Mouse (Mus musculus): ENCODE data around the gene Slc39a10. TPM values are rescaled to one million over a fixed set of nuclear protein-coding genes. Genes with fewer than 3 reads are reported as not detected.

Gene Slc39a10
- total and polyA plus RNA-seq, 2 experiments from 2014 or later: 47.0 to 60.3 TPM

DNA sequence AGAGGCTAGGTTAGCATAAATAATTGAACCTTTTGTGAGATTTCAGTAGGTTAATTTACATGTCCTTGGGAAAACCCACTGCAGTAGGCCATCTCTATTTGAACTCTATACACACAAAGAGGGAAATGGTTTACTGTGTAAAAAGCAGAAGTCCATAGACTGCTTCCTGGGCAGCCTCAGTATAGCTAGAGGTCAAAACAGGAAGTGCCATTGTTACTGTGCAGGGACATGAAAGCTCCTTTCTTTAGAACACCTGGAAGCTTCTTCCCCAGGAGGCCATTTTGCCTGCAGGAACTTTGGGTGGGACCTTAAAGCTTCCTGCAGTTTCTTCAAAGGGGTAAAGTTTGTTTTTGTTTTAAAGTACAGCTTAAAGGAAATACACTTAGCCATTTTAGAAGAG, 29.0 kb upstream of the Slc39a10 start:
- Histone ChIP-seq H3K27me3 (ENCODE audit: insufficient read depth, low read length) (no peaks in the 10 kb centered on the region), H3K4me2 (ENCODE audit: low read depth, low read length) (no peak overlapping the region), H3K4me1 (ENCODE audit: insufficient read depth, low read length) (no peaks in the 10 kb centered on the region), H3K27ac (no peak overlapping the region), H3K36me3 (ENCODE audit: insufficient read depth, low read length) (no peaks in the 10 kb centered on the region), H3K4me3 (ENCODE audit: low read length) (no peak overlapping the region), H3K9me3 (ENCODE audit: low read length) (no peaks in the 10 kb centered on the region), H3K9ac (replicated peaks; ENCODE audit: low read length) (no peak overlapping the region)
- no peak for TF ChIP-seq CTCF (IDR thresholded peaks at IDR 0.05; ENCODE audit: low read depth)
- DNase-seq (ENCODE audit: low spot score) (no peak), ATAC-seq (no peak)

DNA sequence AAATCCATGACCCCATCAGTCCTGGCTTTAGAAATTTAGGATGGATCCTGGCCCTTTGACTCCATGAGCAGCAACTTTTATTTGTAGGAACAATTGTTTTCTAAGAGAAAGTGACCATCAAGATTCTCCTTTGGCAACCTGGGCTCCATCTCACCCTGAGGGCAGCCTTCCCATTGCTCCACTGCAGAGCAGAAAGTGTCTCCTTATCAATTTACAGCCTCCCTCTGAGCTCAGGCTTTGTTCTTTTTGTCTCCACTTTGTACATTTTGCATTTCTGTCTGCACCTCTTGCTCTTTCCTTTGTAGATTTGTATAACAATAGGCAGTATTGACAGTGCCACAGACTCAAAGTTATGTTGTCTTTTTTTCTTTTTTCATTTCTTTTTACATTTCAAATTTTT, 23.6 kb upstream of the Slc39a10 start:
- H3K36me3 ChIP-seq (ENCODE audit: insufficient read depth, low read length): no peaks in the 10 kb centered on the region
- no peak overlapping the region for H3K4me3 ChIP-seq (ENCODE audit: low read length)
- no peak overlapping the region for H3K27ac ChIP-seq

DNA sequence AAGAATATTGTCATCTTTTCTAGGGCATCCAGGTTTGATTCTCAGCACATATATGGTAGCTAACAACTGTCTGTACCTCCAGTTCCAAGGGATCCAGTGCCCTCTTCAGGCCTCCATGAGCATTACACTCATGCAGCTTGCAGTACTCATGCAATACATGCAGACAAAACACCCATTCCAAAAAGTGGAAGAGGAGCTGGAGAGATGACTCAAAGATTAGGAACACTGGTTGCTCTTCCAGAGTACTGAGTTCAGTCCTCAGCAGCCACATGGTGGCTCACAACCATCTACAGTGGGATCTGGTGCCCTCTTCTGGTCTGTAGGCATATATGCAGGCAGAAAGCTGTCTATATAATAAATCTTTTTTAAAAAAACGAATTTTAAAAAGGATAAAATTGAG, 21.7 kb upstream of the Slc39a10 start:
- Histone ChIP-seq H3K27ac (no peak overlapping the region), H3K4me3 (ENCODE audit: low read length) (no peak overlapping the region), H3K36me3 (ENCODE audit: insufficient read depth, low read length) (no peaks in the 10 kb centered on the region), H3K4me1 (ENCODE audit: insufficient read depth, low read length) (no peaks in the 10 kb centered on the region), H3K9ac (replicated peaks; ENCODE audit: low read length) (no peak overlapping the region), H3K27me3 (ENCODE audit: insufficient read depth, low read length) (no peaks in the 10 kb centered on the region), H3K9me3 (ENCODE audit: low read length) (0 out of 2 replicates have a peak, but pooled peaks cover 3% of the 10 kb centered on the region), H3K4me2 (ENCODE audit: low read depth, low read length) (no peak overlapping the region)
- no peak; the same call in 1 of the 2 replicates for TF ChIP-seq CTCF (IDR thresholded peaks at IDR 0.05; ENCODE audit: low read depth)
- DNase-seq (ENCODE audit: low spot score) (no peak), ATAC-seq (no peak)
- WGBS: 40% methylated on average over 1 of the region's 1 CpGs

More for the DNA sequence above, 23.6 kb upstream of the Slc39a10 start:
- Histone ChIP-seq H3K9ac (replicated peaks; ENCODE audit: low read length) (no peak overlapping the region), H3K4me2 (ENCODE audit: low read depth, low read length) (no peak overlapping the region), H3K9me3 (ENCODE audit: low read length) (0 out of 2 replicates have a peak, but pooled peaks cover 3% of the 10 kb centered on the region), H3K4me1 (ENCODE audit: insufficient read depth, low read length) (no peaks in the 10 kb centered on the region), H3K27me3 (ENCODE audit: insufficient read depth, low read length) (no peaks in the 10 kb centered on the region)
- no peak for DNase-seq (ENCODE audit: low spot score)
- no peak for ATAC-seq
- no peak for TF ChIP-seq CTCF (IDR thresholded peaks at IDR 0.05; ENCODE audit: low read depth)

DNA sequence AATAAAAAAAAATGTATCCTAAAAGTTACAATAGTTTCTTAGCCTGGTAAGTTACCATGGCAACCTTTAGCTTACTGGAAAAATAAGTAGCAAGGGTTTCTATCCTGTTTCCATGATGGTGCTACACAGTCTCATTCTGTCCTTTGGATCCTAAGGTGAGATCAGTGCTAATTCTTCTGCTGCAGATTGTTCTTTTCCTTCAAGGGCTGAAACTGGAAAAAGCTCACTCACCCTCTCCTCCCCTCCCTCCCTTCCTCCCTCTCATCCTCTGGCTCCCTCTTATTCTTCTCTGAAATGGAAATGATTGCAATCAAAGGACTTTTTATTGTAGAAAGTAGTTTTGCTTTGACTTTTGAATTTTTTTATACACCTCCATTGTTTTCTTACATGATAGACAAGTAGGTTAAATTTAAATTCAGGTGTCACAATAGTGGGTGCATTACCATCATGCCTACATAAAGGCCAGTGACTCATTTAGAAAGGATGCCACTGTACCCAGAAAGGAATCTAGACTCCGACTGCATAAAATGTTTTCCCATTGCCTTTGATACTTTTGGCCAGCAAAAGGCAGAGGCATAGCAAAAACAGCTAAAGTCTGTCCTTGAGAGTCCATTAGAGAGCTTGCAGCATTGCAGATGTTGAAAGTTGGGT, 20.0 kb upstream of the Slc39a10 start:
- no peak for ATAC-seq
- DNase-seq (ENCODE audit: low spot score): peak; percentile 8
- H3K4me3 ChIP-seq (ENCODE audit: low read length): no peak overlapping the region

DNA sequence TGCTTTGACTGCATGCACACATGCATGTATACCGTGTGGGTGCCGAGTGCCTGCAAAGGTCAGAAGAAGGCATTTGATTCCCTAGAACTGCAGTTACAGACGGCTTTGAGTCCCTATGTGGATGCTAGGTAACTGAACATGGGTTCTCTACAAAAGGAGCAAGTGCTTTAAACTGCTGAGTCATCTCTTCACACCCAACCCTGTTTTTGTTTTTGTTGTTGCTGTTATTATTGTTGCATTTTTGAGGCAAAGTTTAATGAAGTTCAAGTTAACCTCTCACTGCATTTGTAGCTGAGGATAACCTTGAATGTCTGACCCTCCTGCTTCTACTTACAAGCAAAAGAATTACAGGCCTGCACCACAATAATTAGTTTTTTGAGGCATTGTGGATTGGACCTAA, 17.5 kb upstream of the Slc39a10 start:
- TF ChIP-seq CTCF (IDR thresholded peaks at IDR 0.05; ENCODE audit: low read depth): no peak
- WGBS: 93% methylated on average over 3 of the region's 3 CpGs
- Histone ChIP-seq H3K36me3 (ENCODE audit: insufficient read depth, low read length) (no peaks in the 10 kb centered on the region), H3K4me2 (ENCODE audit: low read depth, low read length) (no peak overlapping the region), H3K27me3 (ENCODE audit: insufficient read depth, low read length) (no peaks in the 10 kb centered on the region), H3K4me1 (ENCODE audit: insufficient read depth, low read length) (no peaks in the 10 kb centered on the region), H3K9ac (replicated peaks; ENCODE audit: low read length) (no peak overlapping the region), H3K9me3 (ENCODE audit: low read length) (0 out of 2 replicates have a peak, but pooled peaks cover 3% of the 10 kb centered on the region), H3K4me3 (ENCODE audit: low read length) (no peak overlapping the region), H3K27ac (no peak overlapping the region)
- DNase-seq (ENCODE audit: low spot score): no peak
- no peak for ATAC-seq

More for the DNA sequence above, 20.0 kb upstream of the Slc39a10 start:
- no peaks in the 10 kb centered on the region for H3K4me1 ChIP-seq (ENCODE audit: insufficient read depth, low read length)
- no peak overlapping the region for H3K9ac ChIP-seq (replicated peaks; ENCODE audit: low read length)
- no peak overlapping the region for H3K27ac ChIP-seq
- no peaks in the 10 kb centered on the region for H3K36me3 ChIP-seq (ENCODE audit: insufficient read depth, low read length)
- H3K9me3 ChIP-seq (ENCODE audit: low read length): 0 out of 2 replicates have a peak, but pooled peaks cover 3% of the 10 kb centered on the region
- no peaks in the 10 kb centered on the region for H3K27me3 ChIP-seq (ENCODE audit: insufficient read depth, low read length)
- 86% methylated on average over 1 of the region's 1 CpGs for WGBS
- no peak overlapping the region for H3K4me2 ChIP-seq (ENCODE audit: low read depth, low read length)
- TF ChIP-seq CTCF (IDR thresholded peaks at IDR 0.05; ENCODE audit: low read depth): no peak

DNA sequence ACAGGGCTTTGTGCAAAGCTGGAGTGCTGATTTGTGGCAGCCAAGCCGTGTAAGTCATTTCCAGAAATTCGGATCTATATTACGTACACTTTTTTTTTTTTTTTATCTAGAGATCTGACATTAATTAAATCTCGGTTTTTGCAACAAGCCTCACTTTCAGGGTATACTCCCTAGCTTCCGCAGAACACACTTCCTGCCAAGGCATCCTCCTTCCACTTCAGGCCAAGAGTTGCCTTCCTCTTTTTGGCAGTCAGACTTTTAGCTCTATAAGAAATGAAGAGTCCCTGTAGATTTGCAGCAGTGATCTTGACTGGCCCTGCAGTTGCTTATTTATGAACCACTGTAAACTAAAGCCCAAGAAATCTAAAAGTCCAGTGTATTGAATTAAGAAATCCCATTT, 13.1 kb upstream of the Slc39a10 start:
- no peak for TF ChIP-seq CTCF (IDR thresholded peaks at IDR 0.05; ENCODE audit: low read depth)
- no peak overlapping the region for H3K4me3 ChIP-seq (ENCODE audit: low read length)
- H3K9me3 ChIP-seq (ENCODE audit: low read length): no peaks in the 10 kb centered on the region
- H3K4me1 ChIP-seq (ENCODE audit: insufficient read depth, low read length): no peaks in the 10 kb centered on the region
- H3K27ac ChIP-seq: no peak overlapping the region
- 87% methylated on average over 5 of the region's 5 CpGs for WGBS
- DNase-seq (ENCODE audit: low spot score) (no peak), ATAC-seq (no peak)
- H3K36me3 ChIP-seq (ENCODE audit: insufficient read depth, low read length): no peaks in the 10 kb centered on the region
- no peak overlapping the region for H3K9ac ChIP-seq (replicated peaks; ENCODE audit: low read length)
- no peak overlapping the region for H3K4me2 ChIP-seq (ENCODE audit: low read depth, low read length)
- no peaks in the 10 kb centered on the region for H3K27me3 ChIP-seq (ENCODE audit: insufficient read depth, low read length)

DNA sequence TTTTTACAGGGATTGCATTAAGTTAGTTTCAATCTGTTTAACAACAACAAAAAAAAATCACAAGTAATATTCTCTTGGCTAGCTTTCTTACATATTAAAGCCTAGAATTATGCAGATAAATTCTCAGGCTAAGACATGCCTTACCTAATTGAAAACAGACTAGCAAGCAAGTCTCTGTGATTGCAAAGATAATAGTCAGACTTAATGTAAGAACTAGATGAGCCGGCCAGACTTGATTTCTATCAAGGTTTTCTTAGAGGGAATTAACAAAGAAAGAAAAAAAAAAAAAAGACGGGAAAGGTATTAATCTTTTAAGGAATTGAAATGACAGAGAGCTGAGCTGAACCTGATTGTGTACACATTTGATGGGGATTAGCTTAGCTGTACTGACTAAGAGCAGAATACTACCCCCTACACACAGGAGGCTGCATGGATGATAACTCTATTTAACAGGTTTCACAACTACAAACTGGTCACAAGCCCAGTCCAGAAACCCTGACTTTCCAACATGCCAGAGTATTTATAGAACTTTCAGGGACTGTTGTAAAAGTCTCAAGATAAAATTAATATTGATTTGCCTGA, 9.5 kb upstream of the Slc39a10 start:
- no peaks in the 10 kb centered on the region for H3K27me3 ChIP-seq (ENCODE audit: insufficient read depth, low read length)
- WGBS: 78% methylated on average over 2 of the region's 2 CpGs

More for the DNA sequence above, 9.5 kb upstream of the Slc39a10 start:
- Histone ChIP-seq H3K4me2 (ENCODE audit: low read depth, low read length) (no peak overlapping the region), H3K27ac (no peak overlapping the region), H3K9ac (replicated peaks; ENCODE audit: low read length) (no peak overlapping the region), H3K4me3 (ENCODE audit: low read length) (no peak overlapping the region), H3K4me1 (ENCODE audit: insufficient read depth, low read length) (no peaks in the 10 kb centered on the region), H3K36me3 (ENCODE audit: insufficient read depth, low read length) (no peaks in the 10 kb centered on the region), H3K9me3 (ENCODE audit: low read length) (no peaks in the 10 kb centered on the region)
- ATAC-seq (no peak), DNase-seq (ENCODE audit: low spot score) (no peak)
- TF ChIP-seq CTCF (IDR thresholded peaks at IDR 0.05; ENCODE audit: low read depth): no peak

Measured in hindbrain, postnatal 0 days (tissue).